Mouse (Mus musculus): Measurements from ENCODE around the gene Rab1a.

- TF ChIP-seq CTCF (IDR thresholded peaks at IDR 0.05; ENCODE audit: low read depth) (peak; percentile 23; the same call in 1 of the 2 replicates), EP300 (IDR thresholded peaks at IDR 0.05; ENCODE audit: low read depth) (no peak)
Observed at GRCm38 (mm10) chr11:20244336-20245290, 43.4 kb downstream of the Rab1a start.
